Mouse (Mus musculus): ENCODE measurements around the gene Tyw3.

Tyw3 gene

GRCm38 (mm10) chr3:154526610-154527009 is 70.3 kb downstream of the Tyw3 start:
- ChIA-PET POLR2A (interaction anchor here in 3 of 4 experiments (0.5 to 1.6 kb wide), 4 partner anchors 44 to 193 kb away, joined by 3 to 5 read pairs (median 4); no protein-coding TSS in a partner anchor), CTCF (interaction anchor here (0.5 to 2.0 kb wide), 19 partner anchors 10 to 542 kb away, joined by 3 to 9 read pairs (median 3); partner anchors contain the start of genes Cryz (in 1 of the 4) and Tyw3 (in 1 of the 4))
